In the genomic region with DNA sequence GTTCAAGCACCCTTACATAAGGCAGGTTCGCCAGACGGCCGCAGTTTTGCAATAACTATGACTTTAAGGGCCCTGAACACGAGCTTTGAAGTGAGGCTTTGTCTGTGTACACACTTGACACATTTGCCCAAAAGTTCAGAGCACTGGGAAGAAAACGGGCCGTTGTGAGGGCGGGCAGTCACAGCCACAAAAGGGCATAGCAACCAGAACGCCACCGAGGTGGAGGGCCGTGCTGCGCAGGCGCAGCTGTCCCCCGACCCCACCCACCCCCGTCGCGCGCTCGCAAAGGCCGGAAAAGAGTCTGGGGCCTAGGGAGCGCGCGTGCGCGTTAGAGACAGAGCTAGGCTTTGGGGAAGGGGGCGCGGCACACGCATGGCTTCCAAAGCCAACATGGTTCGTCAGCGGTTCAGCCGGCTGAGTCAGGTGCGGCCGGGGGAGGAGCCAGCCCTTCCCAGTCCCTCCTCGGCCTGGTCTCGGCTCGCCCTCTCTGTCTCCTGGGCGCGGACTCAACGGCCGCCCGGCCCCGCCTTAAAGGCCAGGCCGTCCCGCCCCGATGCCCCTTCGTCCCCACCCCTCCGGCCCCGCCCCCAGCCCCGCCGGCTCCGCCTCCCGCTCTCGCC, we compare ENCODE assay signal across 7 mouse cellular contexts. TPM values are rescaled to one million over a fixed set of nuclear protein-coding genes. Genes with fewer than 3 reads are reported as not detected.
DNase-seq lines count a peak whose midpoint lies in the region; ATAC-seq lines count a peak whose summit lies in the region.

A gene (plus strand): TSS at position 296 of the 620 bp plus-strand sequence.

- peaks cover 16% of the 10 kb centered on the region; the same call in 1 of the 2 replicates for H3K4me1 ChIP-seq in embryonic facial prominence, embryonic 12.5 days
- H3K4me1 ChIP-seq in limb, embryonic 11.5 days (ENCODE audit: control insufficient read depth, insufficient read depth, low read length): no peaks in the 10 kb centered on the region
- H3K4me1 ChIP-seq in midbrain, embryonic 14.5 days (ENCODE audit: control insufficient read depth, insufficient read depth, low read length): peaks cover 24% of the 10 kb centered on the region

- peak within 1 kb of the TSS; percentile 96 for H3K27ac ChIP-seq in embryonic facial prominence, embryonic 12.5 days
- peak within 1 kb of the TSS; percentile 84 for H3K27ac ChIP-seq in limb, embryonic 11.5 days (replicated peaks; ENCODE audit: low read depth, low read length)
- H3K27ac ChIP-seq in midbrain, embryonic 14.5 days (replicated peaks; ENCODE audit: low read depth, low read length): peak within 1 kb of the TSS; percentile 95

- H3K36me3 ChIP-seq in embryonic facial prominence, embryonic 12.5 days: no peaks in the 10 kb centered on the region
- H3K36me3 ChIP-seq in limb, embryonic 11.5 days (ENCODE audit: control insufficient read depth, insufficient read depth, low read length): no peaks in the 10 kb centered on the region
- no peaks in the 10 kb centered on the region for H3K36me3 ChIP-seq in midbrain, embryonic 14.5 days (ENCODE audit: control insufficient read depth, insufficient read depth, low read length)

- H3K9me3 ChIP-seq in embryonic facial prominence, embryonic 12.5 days: no peaks in the 10 kb centered on the region
- H3K9me3 ChIP-seq in limb, embryonic 11.5 days (ENCODE audit: control insufficient read depth, low read length): no peaks in the 10 kb centered on the region
- no peaks in the 10 kb centered on the region for H3K9me3 ChIP-seq in midbrain, embryonic 14.5 days (ENCODE audit: control insufficient read depth, low read length)

- peak within 1 kb of the TSS; percentile 63 for H3K4me2 ChIP-seq in embryonic facial prominence, embryonic 12.5 days (replicated peaks)
- peak within 1 kb of the TSS; percentile 76 for H3K4me2 ChIP-seq in limb, embryonic 11.5 days (ENCODE audit: low read depth, severe bottlenecking)
- peak within 1 kb of the TSS; percentile 81 for H3K4me2 ChIP-seq in midbrain, embryonic 14.5 days (ENCODE audit: low read length)

- under 1% methylated on average over 50 of the region's 52 CpGs for WGBS in embryonic facial prominence, embryonic 12.5 days
- WGBS in limb, embryonic 11.5 days: under 1% methylated on average over 38 of the region's 52 CpGs
- WGBS in midbrain, embryonic 14.5 days: 0% methylated on average over 51 of the region's 52 CpGs

- peak; percentile 96 for DNase-seq in adrenal gland, postnatal 25 days
- peak; percentile 100 for DNase-seq in heart, adult 11 months
- DNase-seq in kidney, adult 18-20 months: peak; percentile 97
- DNase-seq in limb, embryonic 11.5 days (ENCODE audit: low spot score): peak; percentile 96
- DNase-seq in midbrain, embryonic 14.5 days: peak; percentile 99
- peak; percentile 92 to 96 for DNase-seq in spleen, adult 18-20 months

- H3K27me3 ChIP-seq in embryonic facial prominence, embryonic 12.5 days: no peaks in the 10 kb centered on the region
- no peaks in the 10 kb centered on the region for H3K27me3 ChIP-seq in limb, embryonic 11.5 days (ENCODE audit: control insufficient read depth, insufficient read depth, low read length)
- no peaks in the 10 kb centered on the region for H3K27me3 ChIP-seq in midbrain, embryonic 14.5 days (ENCODE audit: control insufficient read depth, insufficient read depth, low read length)

- H3K4me3 ChIP-seq in embryonic facial prominence, embryonic 12.5 days: peak within 1 kb of the TSS; percentile 67
- H3K4me3 ChIP-seq in limb, embryonic 11.5 days (ENCODE audit: low read depth, low read length): peak within 1 kb of the TSS; percentile 77
- peak within 1 kb of the TSS; percentile 69 for H3K4me3 ChIP-seq in midbrain, embryonic 14.5 days (replicated peaks; ENCODE audit: low read depth, low read length)

- ATAC-seq in embryonic facial prominence, embryonic 12.5 days (ENCODE audit: insufficient number of reproducible peaks, insufficient read depth, low FRiP score, low TSS enrichment): peak; percentile 99
- peak; percentile 99 for ATAC-seq in limb, embryonic 11.5 days (ENCODE audit: insufficient number of reproducible peaks, low FRiP score, low TSS enrichment, low read depth)
- ATAC-seq in midbrain, embryonic 14.5 days (ENCODE audit: low FRiP score, low TSS enrichment): peak; percentile 96

- peak within 1 kb of the TSS; percentile 71 for H3K9ac ChIP-seq in embryonic facial prominence, embryonic 12.5 days
- peak within 1 kb of the TSS; percentile 77 for H3K9ac ChIP-seq in limb, embryonic 11.5 days (ENCODE audit: low read length)
- H3K9ac ChIP-seq in midbrain, embryonic 14.5 days (replicated peaks; ENCODE audit: low read length): peak within 1 kb of the TSS; percentile 75

RNA-seq across cellular contexts. Expression of the gene that starts here (rescaled TPM):
- 101 and 114 TPM in 2 replicates for total RNA-seq in adrenal gland, postnatal 25 days (2021)
- 60.6 and 68.3 TPM in 2 replicates for polyA plus RNA-seq in embryonic facial prominence, embryonic 12.5 days (2016; fragmentation: Nextera tagmentation; extraction: Ambion mirVana)
- 62.4 and 63.0 TPM in 2 replicates for polyA plus RNA-seq in limb, embryonic 11.5 days (2014; fragmentation: Nextera tagmentation; extraction: Ambion mirVana)
- 34.2 and 39.4 TPM in 2 replicates for polyA plus RNA-seq in midbrain, embryonic 14.5 days (2014; fragmentation: Nextera tagmentation; extraction: Ambion mirVana)

Comparison
In these comparisons a context has a peak if more than half of its experiments do, and no peak if none do; other contexts are left out.
1. Peak in every context shown above with its lines: DNase-seq, ATAC-seq, H3K4me3 ChIP-seq and H3K27ac ChIP-seq.